Mouse (Mus musculus) intestine, postnatal 0 days (tissue): ENCODE measurements at regions not wholly inside any gene's neighbourhood (a gene's known extent, or its start where the extent isn't known, plus 50 kb on each side); places are given as distances from the start of the nearest gene placed in this dataset.

ENCODE experiments used
- ATAC-seq: fragments of 200-750 bp; cut with Nextera tagmentation; 2 replicates; pipeline ENCODE4 v1.8.0; 2017; ENCODE audit warnings: mild to moderate bottlenecking, moderate TSS enrichment, moderate library complexity
- H3K27ac ChIP-seq: fragments of 300-500 bp; sonication (generic); 2 replicates; pipeline ENCODE4 v1.5.1; 2014; ENCODE audit warnings: mild to moderate bottlenecking, low read depth, low read length, moderate library complexity
- H3K27me3 ChIP-seq: fragments of 300-500 bp; sonication (generic); replicated peaks from 2 replicates; pipeline ENCODE4 v1.6.1; 2014; ENCODE audit warnings: low read length, mixed read lengths; ENCODE audit not compliant: control insufficient read depth, insufficient read depth
- H3K36me3 ChIP-seq: fragments of 300-500 bp; sonication (generic); 2 replicates; pipeline ENCODE4 v1.6.1; 2014; ENCODE audit warnings: mild to moderate bottlenecking, moderate library complexity; ENCODE audit not compliant: control insufficient read depth, insufficient read depth
- H3K4me1 ChIP-seq: fragments of 300-500 bp; sonication (generic); replicated peaks from 2 replicates; pipeline ENCODE4 v1.6.1; 2014; ENCODE audit warnings: antibody characterized with exemption, low read length, mixed read lengths; ENCODE audit not compliant: control insufficient read depth, insufficient read depth
- H3K4me2 ChIP-seq: fragments of 300-500 bp; sonication (generic); replicated peaks from 2 replicates; pipeline ENCODE4 v1.6.1; 2014; ENCODE audit warnings: low read depth, mild to moderate bottlenecking, moderate library complexity
- H3K4me3 ChIP-seq: fragments of 300-500 bp; sonication (generic); 2 replicates; pipeline ENCODE4 v1.5.1; 2014; ENCODE audit warnings: low read depth, low read length
- H3K9ac ChIP-seq: fragments of 300-500 bp; sonication (generic); 2 replicates; pipeline ENCODE4 v1.6.1; 2014; ENCODE audit warnings: mild to moderate bottlenecking, low read depth, low read length
- H3K9me3 ChIP-seq: fragments of 300-500 bp; sonication (generic); 2 replicates; pipeline ENCODE4 v1.6.1; 2016; ENCODE audit warnings: mixed run types; ENCODE audit not compliant: control insufficient read depth
- CTCF ChIP-seq: sonication (generic); IDR thresholded peaks from 2 replicates; pipeline ENCODE4 v1.5.1; 2016; ENCODE audit warnings: low read depth, mild to moderate bottlenecking, control low read depth, antibody characterized with exemption, moderate library complexity
- WGBS: fragments of 180-500 bp; shearing (Covaris S2); extraction: QIAGEN DNeasy Blood & Tissue Kit; methylation state at CpG from one replicate; pipeline ENCODE4 v1.1.7; 2014; 5-methylcytosine and 5-hydroxymethylcytosine counted together

GRCm38 (mm10) chr12:109529501-109529900 lies 70.6 kb downstream of the Rtl1 start:
- no peaks in the 10 kb centered on the region for H3K9me3 ChIP-seq
- no peak for ATAC-seq
- TF ChIP-seq CTCF = no peak
- peaks cover 10% of the 10 kb centered on the region; the same call in 1 of the 2 replicates for H3K4me1 ChIP-seq
- no peak overlapping the region for H3K27ac ChIP-seq
- no peaks in the 10 kb centered on the region for H3K27me3 ChIP-seq
- H3K36me3 ChIP-seq = no peaks in the 10 kb centered on the region
- no peak overlapping the region for H3K4me2 ChIP-seq
- WGBS = 89% methylated on average over 6 of the region's 6 CpGs
- H3K4me3 ChIP-seq = no peak overlapping the region
- H3K9ac ChIP-seq = no peak overlapping the region

- H3K4me3 ChIP-seq = no peak overlapping the region
- H3K4me2 ChIP-seq = no peak overlapping the region; the same call in 1 of the 2 replicates
- peaks cover 10% of the 10 kb centered on the region; the same call in 1 of the 2 replicates for H3K4me1 ChIP-seq
- WGBS = 77% methylated on average over 5 of the region's 5 CpGs
- H3K9me3 ChIP-seq = no peaks in the 10 kb centered on the region
- no peak overlapping the region for H3K9ac ChIP-seq
- TF ChIP-seq CTCF = no peak
- H3K36me3 ChIP-seq = no peaks in the 10 kb centered on the region
- no peak overlapping the region for H3K27ac ChIP-seq
- no peak for ATAC-seq
- no peaks in the 10 kb centered on the region for H3K27me3 ChIP-seq
Measured at GRCm38 (mm10) chr12:109528966-109529365, 71.2 kb downstream of the Rtl1 start.

GRCm38 (mm10) chr12:109528263-109528545 lies 71.9 kb downstream of the Rtl1 start:
- WGBS = 49% methylated on average over 27 of the region's 27 CpGs
- Histone ChIP-seq H3K4me2 (peak overlapping the region; percentile 49), H3K36me3 (no peaks in the 10 kb centered on the region), H3K4me3 (no peak overlapping the region), H3K27ac (no peak overlapping the region), H3K9ac (no peak overlapping the region), H3K4me1 (peaks cover 10% of the 10 kb centered on the region; the same call in 1 of the 2 replicates), H3K27me3 (no peaks in the 10 kb centered on the region), H3K9me3 (no peaks in the 10 kb centered on the region)
- no peak for ATAC-seq
- TF ChIP-seq CTCF = no peak

- Histone ChIP-seq H3K4me1 (peaks cover 10% of the 10 kb centered on the region; the same call in 1 of the 2 replicates), H3K4me2 (peak overlapping the region; percentile 49), H3K27me3 (no peaks in the 10 kb centered on the region), H3K27ac (no peak overlapping the region), H3K9ac (no peak overlapping the region), H3K9me3 (no peaks in the 10 kb centered on the region), H3K4me3 (no peak overlapping the region), H3K36me3 (no peaks in the 10 kb centered on the region)
- 70% methylated on average over 29 of the region's 29 CpGs for WGBS
- ATAC-seq = no peak
- TF ChIP-seq CTCF = no peak
Measured at GRCm38 (mm10) chr12:109527414-109528262, 72.5 kb downstream of the Rtl1 start.

- WGBS = 47% methylated on average over 9 of the region's 9 CpGs
- TF ChIP-seq CTCF = no peak
- Histone ChIP-seq H3K27ac (no peak overlapping the region), H3K4me2 (peak overlapping the region; percentile 30; the same call in 1 of the 2 replicates), H3K36me3 (no peaks in the 10 kb centered on the region), H3K9ac (no peak overlapping the region), H3K4me3 (no peak overlapping the region), H3K27me3 (no peaks in the 10 kb centered on the region), H3K4me1 (no peaks in the 10 kb centered on the region), H3K9me3 (no peaks in the 10 kb centered on the region)
- peak; percentile 48; the same call in 1 of the 2 replicates for ATAC-seq
Measured at GRCm38 (mm10) chr12:109525613-109526012, 73.0 kb downstream of the Dlk1 start.

- ATAC-seq = no peak
- Histone ChIP-seq H3K9me3 (no peaks in the 10 kb centered on the region), H3K9ac (no peak overlapping the region), H3K36me3 (no peaks in the 10 kb centered on the region), H3K4me2 (no peak overlapping the region), H3K4me3 (no peak overlapping the region), H3K27me3 (no peaks in the 10 kb centered on the region), H3K4me1 (no peaks in the 10 kb centered on the region), H3K27ac (no peak overlapping the region)
- WGBS = 58% methylated on average over 5 of the region's 5 CpGs
- no peak for TF ChIP-seq CTCF
Measured at GRCm38 (mm10) chr12:109521199-109521780, 68.7 kb downstream of the Dlk1 start.
